Mouse (Mus musculus): ENCODE measurements around the gene Tm6sf2. TPM values are rescaled to one million over a fixed set of nuclear protein-coding genes. Genes with fewer than 3 reads are reported as not detected.
A peak's percentile ranks its signal among the peaks of the same experiment; 100 is the strongest.

Tm6sf2 gene
- total and polyA plus RNA-seq, 3 experiments: 1.0 to 1.2 TPM; not detected in 1

- Histone ChIP-seq H3K36me3 (ENCODE audit: control insufficient read depth in 1 of 2, insufficient read depth in 2 of 2, low read length in 2 of 2) (no peaks in the 10 kb centered on the region), H3K9me3 (replicated peaks; ENCODE audit: insufficient read depth, low read length) (no peaks in the 10 kb centered on the region), H3K27ac (ENCODE audit: control insufficient read depth, low read depth, low read length) (no peak overlapping the region), H3K4me3 (ENCODE audit: control insufficient read depth in 1 of 2, insufficient read depth in 1 of 2, low read depth in 2 of 2, low read length in 2 of 2) (no peak overlapping the region), H3K4me1 (ENCODE audit: control insufficient read depth in 1 of 2, insufficient read depth in 2 of 2, low read length in 2 of 2) (no peaks in the 10 kb centered on the region), H3K9ac (ENCODE audit: control insufficient read depth, low read depth, low read length, poor library complexity, severe bottlenecking) (no peak overlapping the region), H3K79me2 (ENCODE audit: control insufficient read depth, insufficient read depth, low read length, poor library complexity) (no peaks in the 10 kb centered on the region), H3K27me3 (ENCODE audit: control insufficient read depth in 1 of 2, insufficient read depth in 2 of 2, low read length in 2 of 2) (0 out of 4 replicates have a peak, but pooled peaks cover 0 to 3% of the 10 kb centered on the region in 2 experiments)
- DNase-seq (ENCODE audit: low read depth, low spot score): peak; percentile 36
- TF ChIP-seq ZKSCAN1 (IDR thresholded peaks at IDR 0.05; ENCODE audit: low read depth, low read length): no peak
- no peak for TF ChIP-seq BHLHE40 (IDR thresholded peaks at IDR 0.05; ENCODE audit: borderline replicate concordance, low read depth, low read length)
- TF ChIP-seq MAX (IDR thresholded peaks at IDR 0.05; ENCODE audit: low read length): no peak
- no peak for TF ChIP-seq MAFK (IDR thresholded peaks at IDR 0.05; ENCODE audit: borderline replicate concordance, low read depth, low read length)
- TF ChIP-seq E2F4 (IDR thresholded peaks at IDR 0.05; ENCODE audit: borderline replicate concordance, low read depth, low read length): no peak
- TF ChIP-seq EP300 (IDR thresholded peaks at IDR 0.05; ENCODE audit: low read depth in 1 of 2, low read length in 2 of 2): no peak
- no peak for TF ChIP-seq HCFC1 (IDR thresholded peaks at IDR 0.05; ENCODE audit: low read depth, low read length)
- no peak for TF ChIP-seq GABPA (IDR thresholded peaks at IDR 0.05; ENCODE audit: low read depth, low read length)
- no peak for TF ChIP-seq TCF12 (IDR thresholded peaks at IDR 0.05; ENCODE audit: low read depth, low read length)
- no peak for TF ChIP-seq KAT2A (conservative IDR thresholded peaks at IDR 0.05; ENCODE audit: low read depth, low read length)
- TF ChIP-seq JUND (IDR thresholded peaks at IDR 0.05; ENCODE audit: low read depth, low read length): no peak
- TF ChIP-seq ELF1 (IDR thresholded peaks at IDR 0.05; ENCODE audit: low read depth, low read length): no peak
- TF ChIP-seq POLR2A (IDR thresholded peaks at IDR 0.05; ENCODE audit: control insufficient read depth in 1 of 2, insufficient read depth in 1 of 2, low read depth in 1 of 2, low read length in 2 of 2, poor library complexity in 1 of 2): no peak
- no peak for TF ChIP-seq SMC3 (IDR thresholded peaks at IDR 0.05; ENCODE audit: low read depth, low read length)
- no peak for TF ChIP-seq MYC (IDR thresholded peaks at IDR 0.05; ENCODE audit: low read depth, low read length)
Measured at GRCm38 (mm10) chr8:70118726-70119700, 46.3 kb downstream of the Tm6sf2 start.

GRCm38 (mm10) chr8:70120667-70121066 is 47.9 kb downstream of the Tm6sf2 start, which contains the start of gene Ncan:
TSS of gene Ncan (minus strand) at chr8:70120873.
- Histone ChIP-seq H3K4me3 (ENCODE audit: control insufficient read depth in 1 of 2, insufficient read depth in 1 of 2, low read depth in 2 of 2, low read length in 2 of 2) (no peak within 1 kb of the TSS), H3K9me3 (replicated peaks; ENCODE audit: insufficient read depth, low read length) (no peaks in the 10 kb centered on the region), H3K9ac (ENCODE audit: control insufficient read depth, low read depth, low read length, poor library complexity, severe bottlenecking) (no peak within 1 kb of the TSS), H3K27ac (ENCODE audit: control insufficient read depth, low read depth, low read length) (no peak within 1 kb of the TSS), H3K27me3 (ENCODE audit: control insufficient read depth in 1 of 2, insufficient read depth in 2 of 2, low read length in 2 of 2) (peaks cover 0 to 4% of the 10 kb centered on the region in 2 experiments; a peak in 1 of 4 replicates), H3K79me2 (ENCODE audit: control insufficient read depth, insufficient read depth, low read length, poor library complexity) (no peaks in the 10 kb centered on the region), H3K36me3 (ENCODE audit: control insufficient read depth in 1 of 2, insufficient read depth in 2 of 2, low read length in 2 of 2) (no peaks in the 10 kb centered on the region), H3K4me1 (ENCODE audit: control insufficient read depth in 1 of 2, insufficient read depth in 2 of 2, low read length in 2 of 2) (no peaks in the 10 kb centered on the region)
- DNase-seq (ENCODE audit: low read depth, low spot score): no peak
- TF ChIP-seq POLR2AphosphoS5 (IDR thresholded peaks at IDR 0.05; ENCODE audit: borderline replicate concordance, low read depth, low read length): no peak
